Mouse (Mus musculus) hindbrain, embryonic 10.5 days (tissue): ENCODE data around the gene 1700020N01Rik. TPM values are rescaled to one million over a fixed set of nuclear protein-coding genes. Genes with fewer than 3 reads are reported as not detected.

Experiments
- DNase-seq: peaks from one replicate; pipeline ENCODE4 v3.0.0-alpha.2; 2017; ENCODE audit warnings: low spot score
- H3K27ac ChIP-seq: fragments of 300-500 bp; sonication (generic); 2 replicates; pipeline ENCODE4 v1.5.1; 2016; ENCODE audit warnings: mild to moderate bottlenecking, moderate library complexity
- H3K27me3 ChIP-seq: fragments of 300-500 bp; sonication (generic); 2 replicates; pipeline ENCODE4 v1.6.1; 2016; ENCODE audit warnings: mild to moderate bottlenecking; ENCODE audit not compliant: poor library complexity, insufficient read depth, severe bottlenecking
- H3K36me3 ChIP-seq: fragments of 300-500 bp; sonication (generic); 2 replicates; pipeline ENCODE4 v1.6.1; 2016; ENCODE audit warnings: mild to moderate bottlenecking, moderate library complexity
- H3K4me1 ChIP-seq: fragments of 300-500 bp; sonication (generic); replicated peaks from 2 replicates; pipeline ENCODE4 v1.6.1; 2016; ENCODE audit warnings: mild to moderate bottlenecking
- H3K4me3 ChIP-seq: fragments of 300-500 bp; sonication (generic); 2 replicates; pipeline ENCODE4 v1.5.1; 2016; ENCODE audit warnings: mild to moderate bottlenecking, moderate library complexity
- H3K9me3 ChIP-seq: fragments of 300-500 bp; sonication (generic); 2 replicates; pipeline ENCODE4 v1.6.1; 2016; ENCODE audit warnings: mild to moderate bottlenecking, moderate library complexity
- WGBS: fragments of 180-500 bp; shearing (Covaris S2); methylation state at CpG from one replicate; pipeline ENCODE4 v1.1.7; 2016; 5-methylcytosine and 5-hydroxymethylcytosine counted together
- polyA plus RNA-seq: library from polyadenylated mRNA; unstranded; fragments of >200 nt; fragmentation: Nextera tagmentation; extraction: Ambion mirVana; gene quantifications from 2 replicates; pipeline ENCODE4 v1.2.1, GENCODE M21; 2016

The 1700020N01Rik gene
- polyA plus RNA-seq, result not detected in 2 replicates

GRCm38 (mm10) chr10:21592896-21593380, at the start of gene 1700020N01Rik:
Gene 1700020N01Rik (plus strand): TSS chr10:21593145.
- Histone ChIP-seq H3K36me3 (no peaks in the 10 kb centered on the region), H3K4me3 (no peak within 1 kb of the TSS), H3K27ac (no peak within 1 kb of the TSS), H3K27me3 (no peaks in the 10 kb centered on the region), H3K4me1 (no peaks in the 10 kb centered on the region), H3K9me3 (no peaks in the 10 kb centered on the region)
- no peak for DNase-seq
- 95% methylated on average over 22 of the region's 22 CpGs for WGBS

GRCm38 (mm10) chr10:21543576-21544278, 49.2 kb upstream of the 1700020N01Rik start:
- H3K27me3 ChIP-seq, result no peaks in the 10 kb centered on the region
- H3K4me1 ChIP-seq, result peaks cover 1% of the 10 kb centered on the region
- no peak for DNase-seq
- no peak overlapping the region for H3K4me3 ChIP-seq
- 79% methylated on average over 3 of the region's 3 CpGs for WGBS
- H3K9me3 ChIP-seq, result no peaks in the 10 kb centered on the region
- no peak overlapping the region for H3K27ac ChIP-seq
- no peaks in the 10 kb centered on the region for H3K36me3 ChIP-seq

- H3K4me3 ChIP-seq, result no peak overlapping the region
- no peaks in the 10 kb centered on the region for H3K9me3 ChIP-seq
- no peak for DNase-seq
- H3K4me1 ChIP-seq, result peaks cover 4% of the 10 kb centered on the region
- 89% methylated on average over 4 of the region's 4 CpGs for WGBS
- no peak overlapping the region for H3K27ac ChIP-seq
- H3K36me3 ChIP-seq, result no peaks in the 10 kb centered on the region
- H3K27me3 ChIP-seq, result no peaks in the 10 kb centered on the region
These were observed 48.2 kb upstream of the 1700020N01Rik start for GRCm38 (mm10) chr10:21544721-21545120.

DNA sequence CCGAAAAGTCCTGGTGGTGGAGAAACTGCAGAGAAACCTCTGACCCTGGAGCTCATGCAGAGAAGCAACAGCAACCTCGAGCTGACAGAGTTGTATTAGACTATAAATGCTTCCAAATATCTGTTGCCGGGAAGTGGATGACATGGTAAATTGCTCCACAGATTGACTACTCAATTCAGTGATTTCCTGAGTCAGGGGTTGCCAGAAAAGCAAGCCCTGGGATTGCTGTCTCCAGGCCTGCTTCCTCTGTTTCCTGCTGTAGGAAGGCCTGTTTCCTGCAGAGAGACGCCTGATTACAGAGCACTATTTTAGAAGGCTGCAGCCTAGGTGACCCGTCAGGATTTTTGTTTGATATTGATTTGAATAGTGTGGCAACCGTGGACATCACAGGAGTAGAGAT, 47.5 kb upstream of the 1700020N01Rik start:
- WGBS, result 46% methylated on average over 6 of the region's 6 CpGs
- Histone ChIP-seq H3K9me3 (no peaks in the 10 kb centered on the region), H3K4me1 (peaks cover 4% of the 10 kb centered on the region), H3K4me3 (no peak overlapping the region), H3K27me3 (no peaks in the 10 kb centered on the region), H3K27ac (no peak overlapping the region), H3K36me3 (no peaks in the 10 kb centered on the region)
- DNase-seq, result no peak

DNA sequence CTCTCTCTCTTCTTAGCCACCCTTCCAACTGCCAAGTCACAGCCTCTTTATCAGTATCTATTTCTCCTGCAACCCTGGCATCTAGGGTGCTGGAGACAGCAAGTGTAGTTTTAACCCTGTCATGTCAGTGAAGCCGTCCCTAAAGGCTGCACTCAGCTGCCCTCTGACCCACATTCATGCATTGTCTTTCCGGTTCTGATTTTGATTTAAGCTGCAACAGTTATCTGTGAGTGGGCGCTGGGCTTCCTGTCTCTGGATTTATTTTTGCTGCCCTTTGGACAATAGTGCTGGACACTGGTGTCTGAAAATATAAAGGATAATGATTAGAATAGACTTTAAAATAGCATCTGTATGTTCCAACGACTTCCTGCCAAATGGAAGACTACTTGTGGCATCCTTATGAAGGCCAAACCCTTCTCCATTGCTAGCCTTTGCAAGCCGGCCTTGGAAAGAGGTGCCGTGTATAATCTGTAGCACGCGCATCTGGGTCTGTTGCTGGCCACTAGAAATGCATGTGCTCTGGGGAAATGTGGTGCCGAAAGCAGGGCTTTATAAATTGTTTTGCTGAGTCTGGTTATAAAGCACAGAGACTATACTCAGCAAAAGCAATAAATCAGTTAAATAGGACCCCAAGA, 44.0 kb upstream of the 1700020N01Rik start:
- peaks cover 4% of the 10 kb centered on the region for H3K4me1 ChIP-seq
- H3K27me3 ChIP-seq, result no peaks in the 10 kb centered on the region
- H3K4me3 ChIP-seq, result no peak overlapping the region
- H3K36me3 ChIP-seq, result no peaks in the 10 kb centered on the region
- H3K9me3 ChIP-seq, result no peaks in the 10 kb centered on the region
- 77% methylated on average over 9 of the region's 9 CpGs for WGBS
- DNase-seq, result no peak
- no peak overlapping the region for H3K27ac ChIP-seq

GRCm38 (mm10) chr10:21552967-21553682, 39.8 kb upstream of the 1700020N01Rik start:
- H3K27ac ChIP-seq, result no peak overlapping the region
- H3K4me1 ChIP-seq, result peaks cover 4% of the 10 kb centered on the region
- no peak for DNase-seq
- no peaks in the 10 kb centered on the region for H3K27me3 ChIP-seq
- 90% methylated on average over 8 of the region's 8 CpGs for WGBS
- H3K9me3 ChIP-seq, result no peaks in the 10 kb centered on the region
- no peak overlapping the region for H3K4me3 ChIP-seq
- H3K36me3 ChIP-seq, result no peaks in the 10 kb centered on the region

GRCm38 (mm10) chr10:21553683-21554035, 39.3 kb upstream of the 1700020N01Rik start:
- Histone ChIP-seq H3K9me3 (no peaks in the 10 kb centered on the region), H3K4me3 (no peak overlapping the region), H3K27me3 (no peaks in the 10 kb centered on the region), H3K27ac (no peak overlapping the region), H3K36me3 (no peaks in the 10 kb centered on the region), H3K4me1 (peaks cover 3% of the 10 kb centered on the region)
- no peak for DNase-seq
- WGBS, result 91% methylated on average over 4 of the region's 4 CpGs

DNA sequence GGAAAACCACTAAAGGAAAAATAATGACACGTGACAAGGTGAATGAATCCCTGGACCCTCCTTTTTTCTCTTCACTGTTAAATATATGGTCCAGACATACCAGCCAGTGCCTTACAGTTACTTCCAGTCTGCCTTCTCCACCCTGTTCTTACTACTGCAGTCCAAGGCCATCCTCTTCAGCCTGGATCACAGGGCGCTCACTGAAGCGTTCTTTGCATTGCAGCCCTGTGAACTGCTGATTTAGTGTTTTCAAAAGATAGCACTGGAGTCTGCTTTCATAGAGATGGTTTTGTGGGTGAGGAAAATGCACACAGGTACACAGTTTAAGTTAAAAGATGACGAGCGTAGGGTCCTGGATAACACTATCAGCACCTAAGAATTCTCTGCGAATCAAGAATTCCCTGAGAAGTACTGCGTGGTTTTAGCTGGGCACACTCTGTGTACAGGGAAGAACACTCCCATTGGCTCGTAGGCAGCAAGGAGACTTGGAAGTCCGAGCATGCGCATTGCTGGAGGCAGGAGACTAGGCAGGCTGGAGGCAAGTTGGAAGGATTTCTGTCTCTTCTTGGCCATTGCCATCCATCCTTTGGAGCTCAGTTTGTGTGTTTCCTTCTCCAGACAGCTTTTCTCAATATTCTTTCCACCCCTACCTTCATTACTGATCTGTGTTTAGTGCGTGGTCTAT, 37.9 kb upstream of the 1700020N01Rik start:
- no peak for DNase-seq
- H3K9me3 ChIP-seq, result no peaks in the 10 kb centered on the region
- H3K27me3 ChIP-seq, result no peaks in the 10 kb centered on the region
- H3K27ac ChIP-seq, result no peak overlapping the region
- H3K36me3 ChIP-seq, result no peaks in the 10 kb centered on the region
- WGBS, result 84% methylated on average over 11 of the region's 11 CpGs
- H3K4me3 ChIP-seq, result no peak overlapping the region
- H3K4me1 ChIP-seq, result no peaks in the 10 kb centered on the region

GRCm38 (mm10) chr10:21559769-21560168, 33.2 kb upstream of the 1700020N01Rik start:
- no peak overlapping the region for H3K4me3 ChIP-seq
- DNase-seq, result no peak
- H3K36me3 ChIP-seq, result no peaks in the 10 kb centered on the region
- no peaks in the 10 kb centered on the region for H3K4me1 ChIP-seq
- 87% methylated on average over 15 of the region's 15 CpGs for WGBS
- H3K27me3 ChIP-seq, result no peaks in the 10 kb centered on the region
- H3K27ac ChIP-seq, result no peak overlapping the region
- H3K9me3 ChIP-seq, result no peaks in the 10 kb centered on the region

DNA sequence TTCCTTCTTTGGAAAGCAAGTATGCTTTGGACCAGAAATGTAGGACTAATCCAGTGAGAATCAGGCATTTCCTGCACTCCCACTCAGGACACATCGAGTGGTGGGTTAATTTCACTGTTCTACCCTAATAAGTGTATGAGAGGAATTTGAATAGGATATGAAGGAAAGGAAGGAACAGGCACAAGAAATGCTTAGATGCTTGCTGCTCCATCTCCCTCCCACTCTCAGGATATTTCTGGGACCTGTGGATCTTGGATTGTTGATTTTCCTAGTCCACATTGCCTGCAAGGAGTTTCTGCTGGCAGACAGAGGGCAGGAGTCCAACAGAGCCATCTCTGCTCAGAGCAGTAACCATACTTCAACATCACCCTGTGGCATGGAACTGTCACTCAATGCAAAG, 31.8 kb upstream of the 1700020N01Rik start:
- no peak for DNase-seq
- 89% methylated on average over 1 of the region's 1 CpGs for WGBS
- Histone ChIP-seq H3K27me3 (no peaks in the 10 kb centered on the region), H3K9me3 (no peaks in the 10 kb centered on the region), H3K4me1 (no peaks in the 10 kb centered on the region), H3K27ac (no peak overlapping the region), H3K4me3 (no peak overlapping the region), H3K36me3 (no peaks in the 10 kb centered on the region)

DNA sequence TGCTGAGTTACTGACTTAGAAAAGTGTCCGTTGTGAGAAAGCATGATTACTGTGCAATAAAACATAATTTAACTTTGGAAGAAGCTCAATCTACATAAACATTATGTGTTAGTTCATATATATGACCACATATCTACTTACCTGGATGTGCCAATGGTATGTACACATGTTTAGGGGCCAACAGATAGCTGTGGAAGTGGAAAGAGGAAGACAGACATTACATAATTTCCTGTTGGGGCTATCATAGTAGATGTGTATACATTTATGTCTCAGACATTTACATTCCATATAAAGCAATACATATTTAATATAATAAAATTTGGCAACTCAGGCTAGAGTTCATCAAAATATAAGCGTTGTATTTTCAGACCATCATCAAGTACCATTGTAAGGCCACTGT, 29.5 kb upstream of the 1700020N01Rik start:
- Histone ChIP-seq H3K9me3 (no peaks in the 10 kb centered on the region), H3K27ac (no peak overlapping the region), H3K4me3 (no peak overlapping the region), H3K4me1 (no peaks in the 10 kb centered on the region), H3K36me3 (no peaks in the 10 kb centered on the region), H3K27me3 (no peaks in the 10 kb centered on the region)
- DNase-seq, result no peak
- 94% methylated on average over 2 of the region's 2 CpGs for WGBS

GRCm38 (mm10) chr10:21564189-21564588, 28.8 kb upstream of the 1700020N01Rik start:
- H3K9me3 ChIP-seq, result no peaks in the 10 kb centered on the region
- no peaks in the 10 kb centered on the region for H3K27me3 ChIP-seq
- no peak overlapping the region for H3K27ac ChIP-seq
- WGBS, result 86% methylated on average over 5 of the region's 5 CpGs
- H3K4me1 ChIP-seq, result no peaks in the 10 kb centered on the region
- no peak overlapping the region for H3K4me3 ChIP-seq
- H3K36me3 ChIP-seq, result no peaks in the 10 kb centered on the region
- no peak for DNase-seq
